Mouse (Mus musculus) E14TG2a.4 (cell line): ENCODE data around the gene Nlrp3.

ENCODE experiments used
- CTCF ChIP-seq: conservative IDR thresholded peaks from 2 replicates; pipeline ENCODE4 v1.5.1; 2014; ENCODE audit warnings: low read length
- NANOG ChIP-seq: IDR thresholded peaks from 2 replicates; pipeline ENCODE4 v1.6.1; 2014; ENCODE audit warnings: borderline replicate concordance, low read length, mixed read lengths

DNA sequence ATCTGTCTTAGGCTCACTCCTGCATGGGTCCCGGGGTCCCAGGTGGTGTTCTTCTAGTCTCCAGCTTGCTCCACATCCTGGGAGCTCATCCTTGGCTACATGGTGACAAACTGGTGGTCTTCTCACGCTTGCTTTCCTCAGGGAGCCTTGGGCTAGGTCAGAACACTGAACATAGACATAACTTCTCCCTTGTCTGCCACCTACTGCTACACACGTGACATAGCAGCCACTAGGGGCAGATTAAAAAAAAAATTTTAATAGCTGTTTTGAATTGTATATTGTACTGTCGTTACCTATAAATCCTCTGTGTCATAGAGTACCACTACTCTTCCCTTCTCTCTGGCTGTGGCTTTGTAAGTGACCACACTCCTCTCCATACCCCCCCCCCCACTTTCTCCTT, 54.7 kb downstream of the Nlrp3 start:
- TF ChIP-seq CTCF (peak; percentile 26), NANOG (no peak)
